Comparison of ENCODE assay signal across 10 mouse cellular contexts in the genomic region with DNA sequence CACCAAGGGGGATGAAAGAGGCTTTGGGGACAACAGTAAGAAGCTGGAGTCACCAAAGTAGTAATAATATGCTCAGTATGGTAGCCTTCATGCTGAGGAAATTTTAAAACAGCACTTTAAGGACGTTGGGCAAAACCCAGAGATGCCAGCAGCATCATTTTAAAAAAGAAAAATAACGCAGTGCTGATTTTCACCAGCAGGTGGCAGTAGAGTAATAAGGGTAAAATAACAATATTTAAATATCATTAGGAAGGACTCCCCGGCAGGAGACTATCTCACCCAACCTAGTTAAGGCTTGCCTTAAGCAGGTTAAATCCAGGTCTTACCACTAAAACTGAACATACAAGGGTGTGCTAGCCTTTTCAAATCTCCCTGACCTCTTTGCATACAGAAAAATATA.
DNase-seq lines count a peak whose midpoint lies in the region; ATAC-seq lines count a peak whose summit lies in the region.
"Had no signal": no experiment of that assay in that cellular context is flagged by ENCODE, and none has a peak within 500 bp of the region (broad histone marks: within the 10 kb centered on the region; RNA-seq: fewer than 3 reads in every experiment).

No protein-coding gene starts in this region.

- H3K27ac ChIP-seq in midbrain, embryonic 11.5 days (ENCODE audit: low read depth, low read length): no peak overlapping the region
- no peak overlapping the region for H3K27ac ChIP-seq in midbrain, embryonic 10.5 days (replicated peaks)
- H3K27ac ChIP-seq in neural tube, embryonic 15.5 days (replicated peaks): no peak overlapping the region
- H3K27ac ChIP-seq: macrophage; stomach, embryonic 15.5 days had no signal

- DNase-seq in frontal cortex, adult 2 months (ENCODE audit: extremely low spot score in 1 of 2, low spot score in 1 of 2): peak; percentile 20 to 86
- DNase-seq in midbrain, embryonic 11.5 days (ENCODE audit: low spot score, missing footprints): peak; percentile 94
- no peak for DNase-seq in midbrain, embryonic 10.5 days (ENCODE audit: low spot score)
- peak; percentile 28 for DNase-seq in T-cell, adult 2 months (ENCODE audit: low spot score)
- DNase-seq in kidney, postnatal 4 days: peak; percentile 23 to 24
- no peak for DNase-seq in ovary, postnatal 10 days (ENCODE audit: low spot score)

- H3K4me3 ChIP-seq in midbrain, embryonic 11.5 days (ENCODE audit: low read depth, low read length): no peak overlapping the region
- H3K4me3 ChIP-seq in midbrain, embryonic 10.5 days: no peak overlapping the region
- H3K4me3 ChIP-seq in neural tube, embryonic 15.5 days (replicated peaks): no peak overlapping the region
- H3K4me3 ChIP-seq: stomach, embryonic 15.5 days had no signal

- no peak overlapping the region for H3K4me2 ChIP-seq in midbrain, embryonic 11.5 days
- H3K4me2 ChIP-seq in neural tube, embryonic 15.5 days: no peak overlapping the region
- H3K4me2 ChIP-seq: stomach, embryonic 15.5 days had no signal

- peaks cover 5% of the 10 kb centered on the region for H3K4me1 ChIP-seq in midbrain, embryonic 11.5 days (ENCODE audit: control insufficient read depth, insufficient read depth, low read length)
- peaks cover 18% of the 10 kb centered on the region for H3K4me1 ChIP-seq in midbrain, embryonic 10.5 days
- 0 out of 2 replicates have a peak, but pooled peaks cover 2% of the 10 kb centered on the region for H3K4me1 ChIP-seq in neural tube, embryonic 15.5 days
- H3K4me1 ChIP-seq: stomach, embryonic 15.5 days had no signal

- no peaks in the 10 kb centered on the region for H3K36me3 ChIP-seq in midbrain, embryonic 11.5 days (ENCODE audit: control insufficient read depth, insufficient read depth, low read length)
- H3K36me3 ChIP-seq in midbrain, embryonic 10.5 days: peaks cover 7% of the 10 kb centered on the region; the same call in 1 of the 2 replicates
- no peaks in the 10 kb centered on the region for H3K36me3 ChIP-seq in neural tube, embryonic 15.5 days
- H3K36me3 ChIP-seq: stomach, embryonic 15.5 days had no signal

- H3K27me3 ChIP-seq in midbrain, embryonic 11.5 days (ENCODE audit: control insufficient read depth, insufficient read depth, low read length): no peaks in the 10 kb centered on the region
- H3K27me3 ChIP-seq in midbrain, embryonic 10.5 days (ENCODE audit: low read depth, poor library complexity, severe bottlenecking): no peaks in the 10 kb centered on the region
- H3K27me3 ChIP-seq in neural tube, embryonic 15.5 days (replicated peaks): no peaks in the 10 kb centered on the region
- H3K27me3 ChIP-seq: stomach, embryonic 15.5 days had no signal

- 21% methylated on average over 3 of the region's 3 CpGs for WGBS in midbrain, embryonic 11.5 days
- WGBS in midbrain, embryonic 10.5 days: 32% methylated on average over 3 of the region's 3 CpGs
- WGBS in neural tube, embryonic 15.5 days: 25% methylated on average over 3 of the region's 3 CpGs

- H3K9me3 ChIP-seq in midbrain, embryonic 11.5 days (ENCODE audit: control insufficient read depth, low read length): no peaks in the 10 kb centered on the region
- H3K9me3 ChIP-seq in midbrain, embryonic 10.5 days (replicated peaks): no peaks in the 10 kb centered on the region
- no peaks in the 10 kb centered on the region for H3K9me3 ChIP-seq in neural tube, embryonic 15.5 days (replicated peaks)
- H3K9me3 ChIP-seq: stomach, embryonic 15.5 days had no signal

- no peak for ATAC-seq in frontal cortex, adult (ENCODE audit: low TSS enrichment)
- ATAC-seq in midbrain, embryonic 11.5 days (ENCODE audit: low FRiP score): no peak
- no peak for ATAC-seq in neural tube, embryonic 15.5 days (ENCODE audit: low FRiP score)

- H3K9ac ChIP-seq in midbrain, embryonic 11.5 days (ENCODE audit: low read length): no peak overlapping the region
- no peak overlapping the region for H3K9ac ChIP-seq in neural tube, embryonic 15.5 days (replicated peaks)
- H3K9ac ChIP-seq: stomach, embryonic 15.5 days had no signal

Comparison
In these comparisons a context has a peak if more than half of its experiments do, and no peak if none do; other contexts are left out.
1. DNase-seq: peak in frontal cortex, adult 2 months (2 of 2), midbrain, embryonic 11.5 days (single experiment), T-cell, adult 2 months (single experiment) and kidney, postnatal 4 days (2 of 2); none in midbrain, embryonic 10.5 days (single experiment) and ovary, postnatal 10 days (single experiment).